Mouse (Mus musculus): ENCODE data around the gene Rce1. TPM values are rescaled to one million over a fixed set of nuclear protein-coding genes. Genes with fewer than 3 reads are reported as not detected.

Gene Rce1
- polyA plus RNA-seq (2017; shearing (Covaris generic)): 10 to 100 TPM; 65.2 to 76.6 TPM

GRCm38 (mm10) chr19:4625179-4625828 is at the start of gene Rce1:
Rce1 (minus strand) TSS chr19:4625641.

GRCm38 (mm10) chr19:4615151-4616093 is 10.0 kb downstream of the Rce1 start, which contains the start of gene Lrfn4:
Lrfn4 (minus strand) TSS chr19:4615667.

Other genes with a start within 250 kb of the Rce1 start
- gene Kdm2a, start 227.4 kb downstream of the Rce1 start, polyA plus RNA-seq (2017; shearing (Covaris generic)): 10 to 100 TPM; 66.7 to 84.1 TPM
- 1 to 10 TPM; 1.9 to 9.8 TPM for gene Rhod, start 186.2 kb downstream of the Rce1 start, polyA plus RNA-seq (2017; shearing (Covaris generic))
- 1 to 10 TPM in 1 of 2 experiments, under 1 TPM in 1; 0.12 to 2.6 TPM for gene Syt12, start 148.2 kb downstream of the Rce1 start, polyA plus RNA-seq (2017; shearing (Covaris generic))
- not detected for gene 2010003K11Rik, start 127.1 kb downstream of the Rce1 start, polyA plus RNA-seq (2017; shearing (Covaris generic))
- gene Pcx, start 115.2 kb downstream of the Rce1 start, polyA plus RNA-seq (2017; shearing (Covaris generic)): 1 to 10 TPM; 1.6 to 2.4 TPM
- gene Lrfn4, start 10.0 kb downstream of the Rce1 start, polyA plus RNA-seq (2017; shearing (Covaris generic)): 1 to 10 TPM in 1 of 2 experiments, under 1 TPM in 1; 0.60 to 1.4 TPM
- 1 to 10 TPM; 1.8 to 4.5 TPM for gene Gm960, start 73.0 kb upstream of the Rce1 start, polyA plus RNA-seq (2017; shearing (Covaris generic))
- under 1 TPM; 0.40 to 0.84 TPM for gene Sptbn2, start 85.5 kb upstream of the Rce1 start, polyA plus RNA-seq (2017; shearing (Covaris generic))
- 10 to 100 TPM; 40.8 to 47.0 TPM for gene Rbm4b, start 130.9 kb upstream of the Rce1 start, polyA plus RNA-seq (2017; shearing (Covaris generic))
- gene Rbm4, start 168.3 kb upstream of the Rce1 start, polyA plus RNA-seq (2017; shearing (Covaris generic)): 10 to 100 TPM; 49.9 to 54.0 TPM
- gene Gm21992, start 186.0 kb upstream of the Rce1 start, polyA plus RNA-seq (2017; shearing (Covaris generic)): 10 to 100 TPM; 24.9 to 30.4 TPM
- gene Rbm14, start 186.0 kb upstream of the Rce1 start, polyA plus RNA-seq (2017; shearing (Covaris generic)): 10 to 100 TPM; 61.5 to 84.0 TPM
- gene Ccs, start 213.7 kb upstream of the Rce1 start, polyA plus RNA-seq (2017; shearing (Covaris generic)): 100 to 1,000 TPM in 1 of 2 experiments, 10 to 100 TPM in 1; 72.7 to 120 TPM
- under 1 TPM in 1 of 2 experiments, not detected in 1; 0.55 TPM for gene Ccdc87, start 213.7 kb upstream of the Rce1 start, polyA plus RNA-seq (2017; shearing (Covaris generic))
- 1 to 10 TPM; 4.1 to 6.0 TPM for gene Ctsf, start 229.5 kb upstream of the Rce1 start, polyA plus RNA-seq (2017; shearing (Covaris generic))